Mouse (Mus musculus) left cerebral cortex, adult 8-10 months (tissue): ENCODE results near the gene Arhgef39. TPM values are rescaled to one million over a fixed set of nuclear protein-coding genes. Genes with fewer than 3 reads are reported as not detected.
A peak's percentile ranks its signal among the peaks of the same experiment; 100 is the strongest.

Experiments used
- DNase-seq, 2 experiments: peaks; one replicate each; pipeline ENCODE4 v3.0.0; 2022; ENCODE audit warnings: low spot score in 2 of 2
- total RNA-seq, 4 experiments: library from RNA; stranded (reverse); gene quantifications; 2 replicates each; pipeline ENCODE4 v1.2.4; 2022

Arhgef39 gene
- total RNA-seq, 4 experiments from 2014 or later = 1.2 to 2.2 (median 1.6) TPM

DNA sequence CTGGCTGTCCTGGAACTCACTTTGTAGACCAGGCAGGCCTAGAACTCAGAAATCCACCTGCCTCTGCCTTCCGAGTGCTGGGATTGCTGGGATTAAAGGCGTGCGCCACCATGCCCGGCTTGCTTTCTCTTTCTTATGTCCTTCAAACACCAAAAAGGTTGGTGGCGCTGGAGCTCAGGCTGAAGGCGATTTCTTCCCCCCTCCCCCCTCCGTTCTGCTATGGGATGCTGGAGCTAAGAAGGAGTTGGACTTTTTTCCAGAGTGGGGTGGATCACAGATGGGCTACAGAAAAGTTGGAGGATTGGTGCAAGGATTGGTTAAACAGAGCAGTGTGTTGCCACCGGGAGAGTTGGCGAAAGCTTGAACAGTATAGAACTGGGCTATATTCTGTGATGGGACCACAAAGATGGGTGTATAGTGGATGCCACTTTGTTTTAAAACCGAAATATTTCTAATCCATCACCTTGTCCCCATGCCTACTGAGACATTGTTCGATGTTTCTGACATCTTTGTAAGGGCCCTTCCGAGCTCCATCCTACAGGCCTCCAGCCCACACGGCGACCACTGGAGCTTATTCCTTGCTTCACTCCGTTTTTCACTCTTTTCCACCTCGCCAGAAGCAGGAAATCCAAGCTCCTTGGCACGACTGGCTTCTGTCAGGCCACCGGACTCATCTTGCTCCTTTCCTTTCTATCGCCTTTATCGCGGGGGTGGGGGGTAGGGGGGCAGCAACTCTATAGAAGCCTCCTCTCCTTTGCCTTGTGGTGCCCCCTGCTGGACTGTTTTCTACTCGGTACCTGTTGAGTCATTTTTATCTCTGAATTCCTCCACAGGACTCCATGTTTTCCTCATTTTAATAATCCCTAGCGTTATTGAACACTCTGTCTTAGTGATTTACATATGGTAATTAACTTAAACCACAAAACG lies 20.3 kb downstream of the Arhgef39 start:
- no peak for DNase-seq

DNA sequence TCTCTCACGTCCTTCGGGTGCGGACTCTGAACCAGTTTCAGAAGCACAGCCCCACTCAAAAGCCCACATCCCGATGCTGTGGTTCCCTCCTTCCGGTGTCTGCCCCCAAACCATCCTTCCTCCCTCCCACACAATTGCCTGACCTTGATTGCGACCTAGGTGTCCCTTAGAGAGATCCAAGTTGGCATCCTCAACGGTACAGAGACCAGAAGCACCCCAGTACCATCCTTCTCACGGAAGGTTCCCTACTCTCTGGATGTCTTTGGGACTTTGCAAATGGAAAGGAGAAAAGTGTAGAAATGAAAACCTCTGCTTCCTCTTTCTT lies 21.0 kb downstream of the Arhgef39 start:
- DNase-seq = no peak

DNA sequence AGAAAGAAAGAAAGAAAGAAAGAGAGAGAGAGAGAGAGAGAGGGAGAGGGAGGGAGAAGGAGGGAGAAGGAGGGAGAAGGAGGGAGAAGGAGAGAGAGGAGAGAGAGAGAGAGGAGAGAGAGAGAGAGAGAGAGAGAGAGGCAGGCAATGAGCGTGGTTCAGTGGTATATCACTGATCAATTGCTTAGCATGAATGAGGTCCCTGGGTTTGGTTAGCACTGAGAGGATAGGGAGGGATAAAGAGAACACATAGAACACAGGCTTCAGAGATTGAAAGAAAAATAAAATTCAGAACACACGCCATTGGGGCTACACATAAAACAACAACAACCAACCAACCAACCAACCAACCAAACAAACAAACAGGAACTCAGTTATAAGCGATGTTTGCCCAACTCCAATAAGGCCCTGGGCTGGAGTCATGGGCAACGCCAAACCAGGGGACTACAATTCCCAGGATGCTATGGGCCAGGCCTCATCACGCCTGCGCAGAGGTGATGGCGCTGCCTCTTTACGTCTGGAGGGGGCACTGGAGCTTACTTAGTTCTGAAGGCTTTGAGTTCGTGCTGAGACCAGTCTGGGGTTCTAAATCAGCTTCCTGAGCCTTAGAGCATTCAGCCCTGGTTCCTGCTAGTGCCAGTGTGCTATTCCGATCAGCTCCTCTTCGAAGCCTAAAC lies 21.5 kb downstream of the Arhgef39 start:
- peak; percentile 65 to 84 for DNase-seq

DNA sequence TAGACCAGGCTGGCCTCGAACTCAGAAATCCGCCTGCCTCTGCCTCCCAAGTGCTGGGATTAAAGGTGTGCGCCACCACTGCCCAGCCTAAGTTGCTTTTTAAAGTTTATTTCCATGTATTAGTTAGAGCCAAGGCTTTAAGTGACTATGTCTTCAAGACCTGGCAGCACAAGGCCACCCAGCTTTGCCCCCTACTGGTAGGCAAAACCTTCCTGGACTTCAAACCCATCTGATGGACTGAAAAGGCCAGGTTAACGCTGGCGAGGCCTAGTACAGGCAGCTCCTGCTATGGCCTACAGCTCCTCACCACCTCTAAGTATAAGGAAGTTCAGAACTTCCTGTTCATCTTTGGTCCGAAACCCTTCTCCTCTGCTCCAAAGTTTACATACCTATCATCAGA lies 22.9 kb downstream of the Arhgef39 start:
- DNase-seq = no peak

DNA sequence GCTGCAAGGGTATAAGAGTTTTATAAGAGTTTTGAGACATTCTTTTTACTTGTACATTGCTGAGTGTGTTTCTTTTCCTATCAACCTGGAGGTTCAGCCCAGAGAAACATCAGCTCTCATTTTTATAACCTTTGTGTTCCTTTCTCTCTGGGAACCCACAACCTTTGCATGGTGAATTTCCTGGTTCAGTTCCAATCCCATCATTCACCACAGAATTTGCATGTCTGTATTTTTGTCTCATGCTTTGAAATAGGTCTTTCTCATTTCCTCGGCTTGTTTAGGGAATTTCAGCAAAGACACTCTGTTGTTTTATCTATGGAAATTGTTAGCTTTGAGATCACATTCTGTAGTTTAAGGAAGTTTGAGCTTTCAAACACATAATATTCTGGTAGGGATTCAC lies 25.9 kb downstream of the Arhgef39 start:
- no peak for DNase-seq

DNA sequence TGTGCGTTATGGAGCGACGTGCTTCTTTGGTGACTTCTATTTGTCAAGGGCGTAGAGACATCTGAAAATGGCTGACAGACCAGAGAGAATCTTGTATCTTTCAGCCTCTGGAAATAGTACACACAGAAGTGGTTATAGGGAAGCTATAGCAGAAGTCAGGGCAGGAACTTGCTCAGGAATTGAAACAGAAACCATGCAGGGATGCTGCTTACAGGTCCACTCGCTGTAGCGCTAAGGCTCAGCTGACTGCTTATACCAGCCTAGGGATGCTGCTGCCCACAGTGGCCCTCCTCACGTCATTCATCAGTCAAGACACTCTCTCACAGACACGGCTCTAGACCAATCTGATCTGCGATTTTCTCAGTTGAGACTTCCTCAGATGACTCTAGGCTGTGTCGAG lies 29.2 kb downstream of the Arhgef39 start:
- no peak for DNase-seq

DNA sequence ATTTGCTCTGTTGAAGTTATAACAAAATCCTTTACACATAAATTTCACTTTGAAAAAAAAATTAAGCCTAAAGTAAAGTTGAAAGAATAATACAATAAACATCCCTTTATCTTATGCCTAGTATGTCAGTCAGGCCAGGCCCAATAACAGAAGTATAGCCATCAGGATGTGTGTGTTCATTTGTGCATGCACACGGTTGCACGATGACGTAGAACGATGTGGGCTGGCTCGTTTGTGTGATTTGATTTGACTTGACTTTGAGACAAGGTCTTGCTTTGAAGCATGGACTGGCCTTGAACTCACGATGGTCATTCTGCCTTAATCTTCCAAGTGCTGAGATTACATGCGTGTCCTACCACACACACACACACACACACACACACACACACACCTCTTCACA lies 32.6 kb downstream of the Arhgef39 start:
- no peak for DNase-seq

DNA sequence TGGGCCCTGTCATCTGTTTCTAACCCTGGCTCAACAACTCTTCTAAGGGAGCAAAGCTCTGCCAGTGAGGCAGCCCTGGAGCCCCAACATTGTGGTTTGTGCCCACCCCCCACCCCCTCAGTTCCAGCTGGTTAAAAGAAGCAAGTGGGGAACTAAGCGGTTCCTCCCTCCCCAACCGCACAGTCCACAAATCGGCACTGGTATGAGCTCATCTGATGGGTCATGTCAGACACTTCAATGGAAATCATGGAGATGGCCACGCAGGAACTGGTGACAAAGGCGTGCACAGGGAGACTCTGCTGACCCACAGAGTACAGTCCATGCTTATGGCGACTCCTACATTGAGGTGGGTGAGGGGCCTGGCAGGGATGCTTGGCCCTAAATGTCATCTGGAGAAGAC lies 33.6 kb downstream of the Arhgef39 start:
- DNase-seq = no peak

DNA sequence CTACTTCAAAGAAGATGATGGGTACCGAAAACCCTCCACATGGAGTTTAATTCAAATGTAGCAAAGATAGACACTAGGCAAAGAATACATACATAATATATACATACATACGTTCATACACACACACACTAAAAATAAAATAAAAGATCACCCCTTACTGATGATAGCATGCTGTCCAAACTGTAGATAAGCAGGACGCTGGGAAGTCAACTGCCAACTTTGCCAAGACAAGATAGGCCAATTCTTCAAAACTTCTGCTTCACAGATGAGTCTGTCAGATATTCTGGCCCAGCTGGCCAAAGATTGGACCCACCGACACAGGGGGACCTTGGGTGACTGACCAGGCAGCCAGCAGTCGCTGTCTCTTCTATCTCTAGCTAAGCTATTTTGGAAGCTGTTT lies 36.4 kb downstream of the Arhgef39 start:
- no peak for DNase-seq

DNA sequence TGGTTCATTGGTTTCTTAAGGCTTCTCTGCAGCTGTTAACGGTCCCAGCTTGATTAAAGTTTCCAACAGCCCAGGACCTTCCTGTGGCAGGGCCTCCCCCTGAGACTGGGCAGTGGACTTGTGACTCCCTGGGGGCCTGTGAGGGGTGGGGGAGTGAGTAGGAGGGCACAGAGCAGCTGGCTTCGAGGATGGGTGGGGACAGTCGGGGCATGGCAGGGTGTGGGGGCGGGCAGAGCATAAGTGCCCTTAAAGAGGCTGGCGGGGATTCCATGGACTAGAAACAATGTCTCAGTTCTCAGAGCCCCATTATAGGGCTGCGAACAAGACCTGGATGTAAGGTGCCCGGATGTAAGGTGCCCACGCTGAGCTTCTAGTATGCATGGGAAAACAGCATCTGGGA lies 42.4 kb downstream of the Arhgef39 start:
- DNase-seq = no peak

DNA sequence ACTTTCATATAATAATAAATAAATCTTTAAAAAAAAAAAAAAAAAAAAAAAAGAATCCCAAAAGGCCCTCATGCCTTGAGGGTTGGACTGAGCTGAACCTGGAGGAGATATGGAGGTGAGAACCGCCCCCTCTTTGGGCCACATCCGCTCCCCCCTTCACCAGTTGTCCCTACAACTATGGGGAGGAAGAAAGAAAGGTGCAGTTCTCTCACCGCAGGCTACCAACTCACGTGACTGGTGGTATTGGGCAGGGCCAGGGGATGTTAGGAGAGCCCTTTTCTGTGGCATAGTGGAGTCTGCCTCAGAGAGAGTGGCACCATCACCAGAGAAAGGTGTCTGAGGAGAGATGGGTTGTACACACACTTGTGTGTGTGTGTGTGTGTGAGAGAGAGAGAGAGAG lies 43.0 kb downstream of the Arhgef39 start:
- DNase-seq = no peak

DNA sequence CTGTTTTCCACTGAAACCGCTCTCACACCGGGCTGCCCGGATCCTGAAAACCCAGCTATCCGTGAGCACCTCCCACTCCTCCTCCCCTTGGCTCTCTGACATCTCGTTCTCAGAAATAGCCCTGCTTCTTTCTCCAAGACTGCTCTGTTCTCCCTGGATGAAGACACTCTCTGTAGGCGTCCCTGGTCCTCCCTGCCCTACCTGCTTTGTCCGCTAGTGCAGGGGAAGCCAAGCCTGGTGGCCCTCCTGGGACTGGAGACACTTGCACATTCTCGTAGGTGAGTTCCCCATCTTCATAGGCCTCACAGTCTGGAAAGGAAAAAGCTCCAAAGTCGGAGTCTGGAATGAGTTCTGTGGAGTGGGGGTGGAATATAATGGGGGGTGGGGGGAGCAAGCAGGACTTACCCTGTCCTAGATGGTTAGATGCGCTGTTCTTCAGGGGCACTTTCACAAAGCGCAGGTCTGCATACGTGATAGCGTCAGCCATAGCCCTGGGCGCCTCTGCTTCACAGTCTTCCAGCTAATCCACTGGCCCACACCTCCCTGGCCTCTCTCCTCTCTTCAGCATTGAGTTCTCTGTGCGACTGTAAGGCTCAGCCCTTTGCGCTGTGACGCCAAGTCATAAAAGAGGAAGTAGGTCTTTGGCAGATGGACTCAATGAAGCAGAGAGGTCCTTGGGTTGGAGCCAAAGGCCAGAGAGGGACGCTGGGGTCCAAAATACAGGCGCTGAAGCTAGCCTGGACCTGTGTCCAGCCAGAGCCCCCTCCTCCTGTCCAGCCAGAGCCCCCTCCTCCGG lies 45.3 kb downstream of the Arhgef39 start, which contains the start of gene Cd72:
Gene Cd72 (minus strand): TSS at position 588 of the 796 bp plus-strand sequence.
- no peak for DNase-seq

DNA sequence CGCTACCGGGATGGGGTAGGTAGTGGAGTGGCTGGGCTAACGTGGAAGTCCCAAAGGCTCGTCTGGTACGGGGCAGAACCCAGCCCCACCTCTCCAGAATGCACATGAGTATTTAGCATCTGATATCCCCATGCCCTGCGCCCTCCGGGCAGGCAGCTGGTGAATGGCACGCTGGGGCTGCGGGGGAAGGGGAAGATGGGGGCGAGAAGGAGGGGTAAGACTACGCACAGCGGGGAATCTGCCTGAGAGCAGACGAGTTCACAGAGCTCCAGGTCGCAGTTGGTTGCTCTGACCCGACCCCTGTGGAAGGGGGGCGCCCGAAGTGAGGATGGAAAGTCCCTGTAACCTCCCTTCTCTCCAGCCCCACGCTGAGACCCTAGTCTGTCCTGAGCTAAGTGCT lies 46.1 kb downstream of the Arhgef39 start:
- no peak for DNase-seq

DNA sequence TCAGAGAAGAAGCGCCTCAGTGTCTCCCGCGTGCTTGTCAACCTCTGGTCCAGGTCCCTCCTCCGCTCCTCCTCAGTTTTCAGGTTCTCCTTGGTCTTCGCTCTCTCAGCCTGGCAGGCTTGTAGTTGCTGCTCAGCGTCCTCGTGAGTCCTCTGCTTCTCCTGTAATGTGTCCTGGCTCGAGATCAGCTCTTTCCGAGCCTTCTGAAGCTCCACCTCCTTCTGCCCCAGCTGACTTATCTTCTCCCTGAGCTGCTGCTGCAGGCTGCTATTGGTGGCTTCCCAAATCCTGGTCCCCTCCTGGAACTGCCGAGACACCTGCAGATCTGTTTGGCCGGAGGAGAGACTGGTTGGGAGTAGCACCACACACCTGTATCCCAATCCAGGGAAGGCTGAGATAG lies 47.2 kb downstream of the Arhgef39 start:
- no peak for DNase-seq

DNA sequence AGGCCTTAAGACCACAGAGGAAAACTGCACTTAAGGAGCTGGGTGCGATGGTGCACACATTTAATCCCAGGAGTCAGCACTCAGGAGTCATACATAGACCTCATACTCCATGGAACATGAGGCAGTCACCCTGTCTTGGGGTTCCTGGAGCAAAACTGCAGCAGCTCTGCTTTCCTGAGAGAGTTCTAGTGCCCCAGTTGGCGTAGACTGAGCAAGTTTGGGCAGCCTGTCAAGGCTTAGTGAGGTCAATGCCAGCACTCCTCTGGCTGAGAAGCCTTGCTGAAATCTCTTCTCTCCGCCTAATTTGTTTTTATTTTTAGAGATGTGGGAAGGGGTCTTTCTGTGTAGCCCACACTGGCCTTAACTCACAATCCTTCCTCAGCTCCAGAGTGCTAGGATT lies 50.9 kb downstream of the Arhgef39 start:
- no peak for DNase-seq

DNA sequence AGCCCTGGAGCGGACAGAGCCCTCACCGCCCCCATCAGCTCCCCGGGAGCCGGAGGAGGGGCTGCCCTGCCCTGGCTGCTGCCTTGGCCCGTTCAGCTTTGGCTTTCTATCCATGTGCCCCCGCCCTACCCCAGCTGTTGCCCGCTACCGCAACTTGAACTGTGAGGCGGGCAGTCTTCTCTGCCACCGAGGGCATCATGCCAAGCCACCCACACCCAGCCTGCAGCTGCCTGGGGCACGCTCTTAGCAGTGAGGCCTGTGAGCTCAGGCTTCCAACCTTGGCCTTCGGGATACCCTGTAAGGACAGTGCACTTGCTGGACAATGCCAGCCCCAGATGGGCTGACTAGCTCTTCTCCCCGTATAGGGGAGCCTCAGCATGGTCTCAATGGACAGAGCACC lies 52.2 kb downstream of the Arhgef39 start:
- DNase-seq = no peak

Other genes starting within 250 kb of the Arhgef39 start
- under 1 TPM; 0.09 to 0.46 (median 0.25) TPM for gene Atp8b5, start 232.5 kb downstream of the Arhgef39 start, total RNA-seq
- 100 to 1,000 TPM; 116 to 144 (median 123) TPM for gene Rusc2, start 117.7 kb downstream of the Arhgef39 start, total RNA-seq
- gene Fam166b, start 70.6 kb downstream of the Arhgef39 start, total RNA-seq = 1 to 10 TPM; 1.3 to 1.9 (median 1.4) TPM
- gene Tesk1, start 57.8 kb downstream of the Arhgef39 start, total RNA-seq = 10 to 100 TPM; 91.7 to 98.0 (median 95.6) TPM
- 1 to 10 TPM in 3 of 4 experiments, under 1 TPM in 1; 0.38 to 2.9 (median 1.6) TPM for gene Cd72, start 45.1 kb downstream of the Arhgef39 start, total RNA-seq
- gene Sit1, start 16.0 kb downstream of the Arhgef39 start, total RNA-seq = under 1 TPM in 1 of 4 experiments, not detected in 3; 0.46 TPM
- gene Ccdc107, start 6.8 kb downstream of the Arhgef39 start, total RNA-seq = 10 to 100 TPM; 26.5 to 37.8 (median 30.1) TPM
- 1 to 10 TPM; 2.1 to 5.1 (median 2.8) TPM for gene Car9, start 7.3 kb upstream of the Arhgef39 start, total RNA-seq
- gene Tpm2, start 24.1 kb upstream of the Arhgef39 start, total RNA-seq = 10 to 100 TPM; 11.7 to 14.4 (median 13.8) TPM
- 10 to 100 TPM; 68.2 to 77.9 (median 73.6) TPM for gene Creb3, start 62.6 kb upstream of the Arhgef39 start, total RNA-seq
- 10 to 100 TPM; 38.8 to 55.7 (median 46.1) TPM for gene Tln1, start 63.0 kb upstream of the Arhgef39 start, total RNA-seq
- 10 to 100 TPM; 47.0 to 60.5 (median 49.8) TPM for gene Rgp1, start 79.0 kb upstream of the Arhgef39 start, total RNA-seq
- gene Gba2, start 79.2 kb upstream of the Arhgef39 start, total RNA-seq = 10 to 100 TPM; 62.1 to 69.7 (median 65.6) TPM
- gene Msmp, start 84.8 kb upstream of the Arhgef39 start, total RNA-seq = 1 to 10 TPM in 1 of 4 experiments, not detected in 3; 1.1 TPM
- 10 to 100 TPM; 42.5 to 60.2 (median 56.9) TPM for gene Npr2, start 132.2 kb upstream of the Arhgef39 start, total RNA-seq
- gene Spag8, start 153.9 kb upstream of the Arhgef39 start, total RNA-seq = 1 to 10 TPM; 1.3 to 1.6 (median 1.5) TPM
- gene Hint2, start 156.8 kb upstream of the Arhgef39 start, total RNA-seq = 10 to 100 TPM; 29.6 to 46.8 (median 41.6) TPM
- 10 to 100 TPM; 56.5 to 59.6 (median 57.4) TPM for gene Tmem8b, start 169.3 kb upstream of the Arhgef39 start, total RNA-seq
- 1 to 10 TPM; 1.2 to 2.0 (median 1.6) TPM for gene Fam221b, start 169.4 kb upstream of the Arhgef39 start, total RNA-seq
- not detected for gene Olfr70, start 201.1 kb upstream of the Arhgef39 start, total RNA-seq
- not detected for gene Olfr71, start 210.6 kb upstream of the Arhgef39 start, total RNA-seq
- gene Hrct1, start 227.5 kb upstream of the Arhgef39 start, total RNA-seq = under 1 TPM; 0.60 to 0.91 (median 0.75) TPM
- gene Spaar, start 230.3 kb upstream of the Arhgef39 start, total RNA-seq = under 1 TPM; 0.39 to 0.91 (median 0.81) TPM